Mouse (Mus musculus) ES-E14 (cell line): ENCODE measurements around the gene Farsb. TPM values are rescaled to one million over a fixed set of nuclear protein-coding genes. Genes with fewer than 3 reads are reported as not detected.

Experiments
- DNase-seq: peaks from one replicate; pipeline ENCODE4 v3.0.0-alpha.2; 2013; ENCODE audit warnings: low read depth, low spot score
- H3K27ac ChIP-seq: 2 replicates; pipeline ENCODE4 v1.5.1; 2012; ENCODE audit warnings: low read depth, mild to moderate bottlenecking, low read length, moderate library complexity, mixed read lengths; ENCODE audit not compliant: poor library complexity, insufficient read depth, severe bottlenecking
- H3K36me3 ChIP-seq: 2 replicates; pipeline ENCODE4 v1.6.1; 2012; ENCODE audit warnings: mild to moderate bottlenecking, low read length, moderate library complexity, mixed read lengths; ENCODE audit not compliant: control insufficient read depth, poor library complexity, insufficient read depth, severe bottlenecking
- H3K4me1 ChIP-seq, 2 experiments: fragments of 150-350 bp in 1 of 2; sonication (generic) in 1 of 2; 2 replicates each; pipeline ENCODE4 v1.6.1; 2012; ENCODE audit warnings: low read length in 2 of 2, mild to moderate bottlenecking in 1 of 2, mixed read lengths in 1 of 2; ENCODE audit not compliant: control insufficient read depth in 2 of 2, insufficient read depth in 2 of 2, poor library complexity in 1 of 2
- H3K4me3 ChIP-seq, 2 experiments: fragments of 150-350 bp in 1 of 2; sonication (generic) in 1 of 2; 2 replicates each; pipeline ENCODE4 v1.5.1; 2012; ENCODE audit warnings: low read length in 2 of 2, low read depth in 1 of 2, mild to moderate bottlenecking in 1 of 2, mixed read lengths in 1 of 2; ENCODE audit not compliant: insufficient read depth in 1 of 2, poor library complexity in 1 of 2, severe bottlenecking in 1 of 2
- H3K9ac ChIP-seq: 2 replicates; pipeline ENCODE4 v1.6.1; 2012; ENCODE audit warnings: low read depth, mild to moderate bottlenecking, low read length, mixed read lengths; ENCODE audit not compliant: poor library complexity, insufficient read depth, severe bottlenecking
- H3K9me3 ChIP-seq: fragments of 150-350 bp; sonication (generic); 2 replicates; pipeline ENCODE4 v1.6.1; 2012; ENCODE audit warnings: low read depth, mild to moderate bottlenecking, low read length; ENCODE audit not compliant: control insufficient read depth, insufficient read depth
- CHD2 ChIP-seq: IDR thresholded peaks from 2 replicates; pipeline ENCODE4 v1.6.1; 2014; ENCODE audit warnings: mild to moderate bottlenecking, low read depth, low read length, inconsistent platforms
- HCFC1 ChIP-seq: IDR thresholded peaks from 2 replicates; pipeline ENCODE4 v1.6.1; 2012; ENCODE audit warnings: low read length, inconsistent platforms, borderline replicate concordance; ENCODE audit not compliant: insufficient read depth
- MAFK ChIP-seq: IDR thresholded peaks from 2 replicates; pipeline ENCODE4 v1.6.1; 2014; ENCODE audit warnings: mild to moderate bottlenecking, low read depth, low read length, inconsistent platforms; ENCODE audit not compliant: insufficient read depth
- ZC3H11A ChIP-seq: IDR thresholded peaks from 2 replicates; pipeline ENCODE4 v1.6.1; 2012; ENCODE audit warnings: low read depth, mild to moderate bottlenecking, inconsistent platforms, low read length, borderline replicate concordance
- ZNF384 ChIP-seq: IDR thresholded peaks from 2 replicates; pipeline ENCODE4 v1.6.1; 2012; ENCODE audit warnings: low read depth, low read length, inconsistent platforms
- in situ Hi-C, 2 experiments: fragments of 600-800 bp; cut with MboI; formaldehyde crosslinking; loops; one replicate each; pipeline ENCODE4 v1.15.1; 2025; ENCODE audit warnings: low sequenced_read_pairs in 2 of 2, inconsistent platforms in 1 of 2; ENCODE audit not compliant: unreplicated experiment in 2 of 2
- total RNA-seq: library from RNA; depleted of rRNA; stranded (reverse); fragments of 300-350 nt; gene quantifications from 2 replicates; pipeline ENCODE4 v1.2.3, GENCODE M21; 2012

The Farsb gene
- total RNA-seq, 1 experiment = 100 TPM

DNA sequence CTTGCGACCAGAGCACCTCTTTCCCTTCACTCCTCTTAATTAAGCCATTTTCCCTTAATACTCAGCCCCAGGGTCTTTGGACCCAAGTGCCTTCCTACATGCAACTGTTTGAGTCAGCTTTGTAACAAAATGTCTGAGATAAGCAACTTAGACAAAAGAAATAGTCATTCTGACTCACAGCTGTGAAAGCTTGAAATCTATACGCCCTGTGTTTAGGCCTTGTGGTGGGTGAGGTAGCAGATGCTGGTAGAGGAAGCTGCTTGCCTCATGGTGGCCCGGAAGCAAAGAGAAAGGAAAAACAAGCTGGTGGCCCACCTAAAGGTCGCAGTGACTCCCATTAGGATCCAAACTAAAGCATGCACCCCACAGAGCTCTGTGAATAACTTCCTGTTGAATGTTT lies 100.8 kb downstream of the Farsb start:
- TF ChIP-seq CHD2 (no peak), MAFK (no peak), ZNF384 (no peak), HCFC1 (no peak), ZC3H11A (no peak)
- no peak for DNase-seq
- H3K4me1 ChIP-seq = no peaks in the 10 kb centered on the region
- no peak overlapping the region for H3K9ac ChIP-seq
- no peaks in the 10 kb centered on the region for H3K9me3 ChIP-seq
- H3K36me3 ChIP-seq = no peaks in the 10 kb centered on the region
- in situ Hi-C loops = no loop called here
- H3K4me3 ChIP-seq = no peak overlapping the region
- H3K27ac ChIP-seq = no peak overlapping the region

GRCm38 (mm10) chr1:78380950-78381349 lies 107.7 kb downstream of the Farsb start:
- H3K9me3 ChIP-seq = no peaks in the 10 kb centered on the region

DNA sequence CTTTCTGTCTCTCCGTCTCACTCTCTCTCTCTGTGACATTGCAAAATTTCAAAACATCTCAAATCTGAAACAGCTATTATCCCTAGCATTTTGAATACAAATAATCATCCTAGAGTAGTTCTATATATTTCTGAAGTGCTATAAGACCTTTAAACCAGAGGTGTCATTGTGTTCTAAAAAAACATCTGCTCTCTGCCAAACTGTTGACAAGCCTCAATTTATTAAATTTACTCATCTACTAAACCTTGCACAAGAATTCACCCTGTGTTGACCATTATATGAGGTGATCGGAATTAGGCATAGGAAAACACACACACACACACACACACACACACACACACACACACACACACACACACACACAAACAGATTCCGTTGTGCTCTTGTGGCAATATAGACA lies 113.6 kb downstream of the Farsb start:
- Histone ChIP-seq H3K4me1 (no peaks in the 10 kb centered on the region), H3K9ac (no peak overlapping the region), H3K27ac (no peak overlapping the region), H3K9me3 (no peaks in the 10 kb centered on the region), H3K36me3 (no peaks in the 10 kb centered on the region), H3K4me3 (no peak overlapping the region)
- TF ChIP-seq ZNF384 (no peak), HCFC1 (no peak), ZC3H11A (no peak), MAFK (no peak), CHD2 (no peak)
- in situ Hi-C loops = no loop called here
- DNase-seq = no peak

More at GRCm38 (mm10) chr1:78380950-78381349, 107.7 kb downstream of the Farsb start:
- Histone ChIP-seq H3K27ac (no peak overlapping the region), H3K4me3 (no peak overlapping the region), H3K4me1 (no peaks in the 10 kb centered on the region), H3K36me3 (no peaks in the 10 kb centered on the region), H3K9ac (no peak overlapping the region)
- DNase-seq = no peak
- TF ChIP-seq HCFC1 = no peak
- TF ChIP-seq MAFK = no peak
- TF ChIP-seq CHD2 = no peak
- TF ChIP-seq ZNF384 = no peak
- TF ChIP-seq ZC3H11A = no peak
- in situ Hi-C loops = no loop called here

DNA sequence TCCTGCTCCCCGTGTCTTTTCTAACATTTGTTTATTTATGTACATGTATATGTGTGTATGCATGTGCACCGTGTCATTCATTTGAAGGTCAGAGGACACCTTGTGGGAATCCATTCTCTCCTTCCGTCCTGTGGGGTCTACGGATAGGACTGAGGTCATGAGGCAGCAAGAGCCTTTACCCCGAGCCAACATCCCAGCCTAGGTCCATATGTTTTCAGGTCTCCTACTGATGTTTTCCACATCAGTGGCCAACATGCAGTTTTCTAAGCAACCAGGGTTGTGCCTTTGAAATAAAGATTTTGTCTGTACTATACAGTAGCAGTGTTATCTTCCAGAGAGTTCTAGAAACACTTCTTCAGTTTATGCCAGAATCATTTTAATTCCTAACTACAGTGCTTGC lies 114.9 kb downstream of the Farsb start:
- in situ Hi-C loops = no loop called here
- Histone ChIP-seq H3K4me3 (no peak overlapping the region), H3K4me1 (no peaks in the 10 kb centered on the region), H3K27ac (no peak overlapping the region), H3K9me3 (no peaks in the 10 kb centered on the region), H3K9ac (no peak overlapping the region), H3K36me3 (no peaks in the 10 kb centered on the region)
- no peak for TF ChIP-seq HCFC1
- TF ChIP-seq ZNF384 = no peak
- TF ChIP-seq ZC3H11A = no peak
- TF ChIP-seq CHD2 = no peak
- DNase-seq = no peak

DNA sequence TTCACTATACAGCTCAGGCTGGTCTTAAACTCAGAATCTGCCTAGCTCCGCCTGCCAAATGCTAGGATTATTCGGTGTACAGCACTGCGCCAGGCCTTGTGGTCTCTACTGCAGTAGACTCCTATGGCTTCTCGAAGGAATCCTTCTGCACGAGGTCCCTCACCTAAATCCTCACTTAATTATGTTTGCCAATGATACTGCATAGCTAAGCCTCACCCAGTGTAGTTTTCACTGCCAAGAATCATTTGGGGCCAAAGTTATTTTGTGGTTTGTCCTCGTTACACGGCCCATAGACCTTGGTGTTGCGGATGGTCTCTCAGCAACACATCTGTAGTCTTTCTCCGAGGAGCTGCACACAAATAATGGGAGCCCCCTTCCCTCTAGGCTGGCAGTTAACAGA lies 116.4 kb downstream of the Farsb start:
- TF ChIP-seq CHD2 (no peak), ZNF384 (no peak)

More for the DNA sequence above, 116.4 kb downstream of the Farsb start:
- H3K36me3 ChIP-seq = no peaks in the 10 kb centered on the region
- no peak overlapping the region for H3K4me3 ChIP-seq
- no peak overlapping the region for H3K9ac ChIP-seq
- no peaks in the 10 kb centered on the region for H3K9me3 ChIP-seq
- DNase-seq = no peak
- no peaks in the 10 kb centered on the region for H3K4me1 ChIP-seq
- H3K27ac ChIP-seq = no peak overlapping the region
- in situ Hi-C loops = no loop called here
